Mouse (Mus musculus) limb, embryonic 15.5 days (tissue): ENCODE measurements around the gene Chd9. TPM values are rescaled to one million over a fixed set of nuclear protein-coding genes. Genes with fewer than 3 reads are reported as not detected.

ENCODE experiments used
- ATAC-seq: fragments of 200-750 bp; cut with Nextera tagmentation; 2 replicates; pipeline ENCODE4 v1.8.0; 2017; ENCODE audit warnings: low read depth, moderate TSS enrichment; ENCODE audit not compliant: insufficient number of reproducible peaks, low FRiP score, low TSS enrichment
- H3K27ac ChIP-seq: fragments of 300-500 bp; sonication (generic); 2 replicates; pipeline ENCODE4 v1.5.1; 2015; ENCODE audit warnings: moderate library complexity, mild to moderate bottlenecking, inconsistent platforms
- H3K27me3 ChIP-seq: fragments of 300-500 bp; sonication (generic); 2 replicates; pipeline ENCODE4 v1.6.1; 2015; ENCODE audit warnings: inconsistent platforms
- H3K36me3 ChIP-seq: fragments of 300-500 bp; sonication (generic); 2 replicates; pipeline ENCODE4 v1.6.1; 2015; ENCODE audit warnings: inconsistent platforms
- H3K4me1 ChIP-seq: fragments of 300-500 bp; sonication (generic); 2 replicates; pipeline ENCODE4 v1.6.1; 2015; ENCODE audit warnings: inconsistent platforms
- H3K4me2 ChIP-seq: fragments of 300-500 bp; sonication (generic); 2 replicates; pipeline ENCODE4 v1.6.1; 2015; ENCODE audit warnings: mild to moderate bottlenecking, inconsistent platforms
- H3K4me3 ChIP-seq: fragments of 300-500 bp; sonication (generic); 2 replicates; pipeline ENCODE4 v1.5.1; 2015; ENCODE audit warnings: mild to moderate bottlenecking, inconsistent platforms
- H3K9ac ChIP-seq: fragments of 300-500 bp; sonication (generic); 2 replicates; pipeline ENCODE4 v1.6.1; 2015; ENCODE audit warnings: inconsistent platforms
- H3K9me3 ChIP-seq: fragments of 300-500 bp; sonication (generic); 2 replicates; pipeline ENCODE4 v1.6.1; 2016; ENCODE audit warnings: inconsistent platforms
- WGBS: fragments of 180-500 bp; shearing (Covaris S2); methylation state at CpG from one replicate; pipeline ENCODE4 v1.1.7; 2015; 5-methylcytosine and 5-hydroxymethylcytosine counted together
- polyA plus RNA-seq: library from polyadenylated mRNA; unstranded; fragments of >200 nt; fragmentation: Nextera tagmentation; extraction: Ambion mirVana; gene quantifications from 2 replicates; pipeline ENCODE4 v1.2.1, GENCODE M21; 2015

The Chd9 gene
- polyA plus RNA-seq, 1 experiment from 2014 or later: 128 TPM

DNA sequence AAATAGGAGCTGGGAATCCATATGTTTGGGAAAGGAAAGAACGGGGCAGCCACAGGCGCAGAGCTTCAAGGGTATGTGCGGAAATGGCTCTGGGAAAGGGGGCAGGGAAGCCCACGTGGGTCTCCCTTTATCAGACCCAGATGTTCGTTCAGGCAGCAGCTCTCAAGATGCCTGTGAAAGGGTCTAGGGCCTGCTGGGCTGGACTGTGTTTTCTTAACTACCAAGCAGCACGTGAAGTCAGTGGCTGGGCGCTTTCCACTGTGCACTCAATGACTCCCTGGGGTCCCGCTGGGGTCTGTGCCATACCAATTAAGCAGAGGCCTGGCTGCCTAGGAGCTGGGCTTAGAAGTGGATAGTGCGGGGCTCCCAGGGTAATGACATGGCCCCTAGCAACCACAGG is 33.9 kb downstream of the Chd9 start:
- Histone ChIP-seq H3K27ac (peak overlapping the region; percentile 98), H3K27me3 (no peaks in the 10 kb centered on the region), H3K4me1 (peaks cover 30% of the 10 kb centered on the region), H3K9ac (no peak overlapping the region), H3K9me3 (no peaks in the 10 kb centered on the region), H3K4me2 (peak overlapping the region; percentile 38), H3K36me3 (no peaks in the 10 kb centered on the region), H3K4me3 (peak overlapping the region; percentile 5; the same call in 1 of the 2 replicates)
- ATAC-seq: peak; percentile 95
- 4% methylated on average over 9 of the region's 9 CpGs for WGBS

DNA sequence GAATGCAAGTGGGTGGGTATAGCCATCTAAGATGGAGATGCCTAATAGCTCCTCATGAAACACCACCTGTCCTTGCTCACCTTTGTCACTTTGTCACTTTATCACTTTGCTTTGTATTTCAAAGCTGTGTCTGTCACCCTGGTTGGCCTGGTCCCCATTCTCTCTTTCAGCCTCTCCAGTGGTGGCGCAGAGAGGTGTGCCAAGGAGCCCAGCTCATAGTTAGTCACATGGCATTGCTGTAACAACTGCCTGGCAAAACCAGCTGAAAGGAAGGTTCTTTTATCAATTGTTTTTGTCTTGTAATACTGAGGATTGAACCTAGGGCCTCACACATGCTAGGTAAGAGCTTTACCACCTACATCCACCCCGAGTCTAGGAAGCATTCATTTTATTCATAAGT is 38.9 kb downstream of the Chd9 start:
- H3K27ac ChIP-seq: no peak overlapping the region
- H3K36me3 ChIP-seq: no peaks in the 10 kb centered on the region
- WGBS: 94% methylated on average over 2 of the region's 2 CpGs
- H3K9me3 ChIP-seq: no peaks in the 10 kb centered on the region
- H3K4me2 ChIP-seq: no peak overlapping the region
- no peak for ATAC-seq
- peaks cover 43% of the 10 kb centered on the region for H3K4me1 ChIP-seq
- no peak overlapping the region for H3K4me3 ChIP-seq
- no peaks in the 10 kb centered on the region for H3K27me3 ChIP-seq
- no peak overlapping the region for H3K9ac ChIP-seq

DNA sequence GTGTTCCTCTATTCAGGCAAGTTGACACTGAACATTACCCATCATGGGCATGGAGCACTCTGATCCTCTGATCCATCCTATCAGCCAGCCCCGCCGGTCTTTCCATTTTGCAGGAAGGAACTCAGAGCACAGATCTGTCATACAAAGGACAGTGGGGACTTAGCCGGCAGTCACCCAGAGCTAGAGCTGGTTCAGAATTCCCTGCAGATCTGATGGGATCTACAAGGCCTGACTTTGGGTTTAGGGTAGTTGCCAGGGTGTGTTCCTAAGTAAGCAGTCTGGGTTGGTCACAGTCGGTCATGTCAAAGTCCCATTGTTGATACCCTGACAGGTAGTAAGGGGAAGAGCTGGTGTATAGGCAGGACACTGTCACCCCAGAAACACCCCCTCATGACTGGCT is 39.8 kb downstream of the Chd9 start:
- Histone ChIP-seq H3K36me3 (no peaks in the 10 kb centered on the region), H3K4me3 (no peak overlapping the region), H3K27me3 (no peaks in the 10 kb centered on the region), H3K4me1 (peaks cover 34% of the 10 kb centered on the region), H3K27ac (peak overlapping the region; percentile 92), H3K9me3 (no peaks in the 10 kb centered on the region), H3K4me2 (no peak overlapping the region), H3K9ac (no peak overlapping the region)
- no peak for ATAC-seq
- WGBS: 91% methylated on average over 4 of the region's 4 CpGs

DNA sequence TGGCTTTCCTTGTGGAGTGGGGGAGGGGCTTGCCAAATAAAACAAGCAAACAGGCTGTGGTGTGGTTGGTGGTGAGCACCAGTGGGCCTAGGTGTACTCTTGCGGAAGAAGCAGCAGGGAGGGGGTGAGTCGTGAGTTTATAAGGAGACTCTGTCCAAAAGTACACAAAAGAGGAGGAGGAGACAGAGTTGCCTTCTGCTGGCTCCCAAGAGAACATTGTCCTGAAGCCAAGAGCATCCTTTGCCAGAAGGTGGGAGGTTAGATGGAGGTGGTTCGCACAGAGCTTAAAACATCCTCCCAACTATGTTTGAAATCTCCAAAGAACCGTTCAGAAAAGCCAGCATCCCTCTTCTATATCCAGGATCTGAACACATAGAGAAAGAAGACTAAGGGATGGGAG is 40.2 kb downstream of the Chd9 start:
- Histone ChIP-seq H3K9me3 (no peaks in the 10 kb centered on the region), H3K4me1 (peaks cover 34% of the 10 kb centered on the region), H3K4me3 (no peak overlapping the region), H3K27me3 (no peaks in the 10 kb centered on the region), H3K4me2 (no peak overlapping the region), H3K36me3 (no peaks in the 10 kb centered on the region), H3K27ac (peak overlapping the region; percentile 92), H3K9ac (no peak overlapping the region)
- no peak for ATAC-seq
- WGBS: 59% methylated on average over 4 of the region's 4 CpGs

DNA sequence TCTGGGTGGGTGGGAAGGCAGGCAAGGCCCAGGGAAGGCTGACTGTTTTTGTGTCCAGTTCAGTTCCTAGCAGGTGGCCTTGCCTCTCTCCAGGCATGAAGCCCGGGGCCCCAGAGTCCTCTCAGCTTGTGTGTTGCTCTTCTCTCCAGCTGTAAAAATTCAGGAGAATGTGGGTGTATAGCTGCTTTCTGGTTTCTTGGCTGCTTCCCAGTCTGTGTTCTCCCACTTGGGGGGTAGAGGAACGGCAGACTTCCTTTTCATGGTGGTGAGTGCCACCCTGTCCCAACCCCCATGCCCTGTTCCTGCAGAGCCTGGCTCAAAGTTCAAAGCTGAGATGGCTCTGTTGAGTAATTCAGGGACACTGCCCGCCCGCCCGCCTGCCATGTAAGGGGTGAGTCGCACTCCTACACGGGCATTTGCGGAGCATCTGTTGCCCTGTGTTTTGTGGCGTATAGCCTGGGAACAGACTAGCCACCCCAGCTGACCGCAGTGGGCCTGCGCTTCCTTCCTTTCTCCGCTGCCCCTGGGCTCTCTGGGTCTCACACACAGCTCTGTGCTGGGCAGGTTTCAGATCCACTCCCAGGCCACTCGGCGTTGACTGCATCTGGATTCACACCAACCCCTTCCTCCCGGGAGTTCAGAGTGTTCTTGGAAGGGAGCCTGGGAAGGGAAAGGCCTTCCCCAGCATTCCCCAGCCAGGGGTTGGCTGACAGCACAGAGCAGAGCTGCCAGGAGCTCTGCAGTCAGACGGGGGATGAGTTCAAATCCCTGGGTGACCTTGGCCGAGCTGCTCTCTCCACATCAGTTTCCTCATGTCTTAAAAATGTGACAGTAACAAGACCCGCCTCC is 41.1 kb downstream of the Chd9 start:
- no peaks in the 10 kb centered on the region for H3K36me3 ChIP-seq
- H3K4me3 ChIP-seq: peak overlapping the region; percentile 9; the same call in 1 of the 2 replicates
- H3K4me2 ChIP-seq: peak overlapping the region; percentile 40
- ATAC-seq: peak; percentile 85
- 30% methylated on average over 18 of the region's 18 CpGs for WGBS
- H3K27ac ChIP-seq: peak overlapping the region; percentile 92
- H3K4me1 ChIP-seq: peaks cover 34% of the 10 kb centered on the region
- H3K9ac ChIP-seq: no peak overlapping the region
- H3K9me3 ChIP-seq: no peaks in the 10 kb centered on the region
- no peaks in the 10 kb centered on the region for H3K27me3 ChIP-seq

DNA sequence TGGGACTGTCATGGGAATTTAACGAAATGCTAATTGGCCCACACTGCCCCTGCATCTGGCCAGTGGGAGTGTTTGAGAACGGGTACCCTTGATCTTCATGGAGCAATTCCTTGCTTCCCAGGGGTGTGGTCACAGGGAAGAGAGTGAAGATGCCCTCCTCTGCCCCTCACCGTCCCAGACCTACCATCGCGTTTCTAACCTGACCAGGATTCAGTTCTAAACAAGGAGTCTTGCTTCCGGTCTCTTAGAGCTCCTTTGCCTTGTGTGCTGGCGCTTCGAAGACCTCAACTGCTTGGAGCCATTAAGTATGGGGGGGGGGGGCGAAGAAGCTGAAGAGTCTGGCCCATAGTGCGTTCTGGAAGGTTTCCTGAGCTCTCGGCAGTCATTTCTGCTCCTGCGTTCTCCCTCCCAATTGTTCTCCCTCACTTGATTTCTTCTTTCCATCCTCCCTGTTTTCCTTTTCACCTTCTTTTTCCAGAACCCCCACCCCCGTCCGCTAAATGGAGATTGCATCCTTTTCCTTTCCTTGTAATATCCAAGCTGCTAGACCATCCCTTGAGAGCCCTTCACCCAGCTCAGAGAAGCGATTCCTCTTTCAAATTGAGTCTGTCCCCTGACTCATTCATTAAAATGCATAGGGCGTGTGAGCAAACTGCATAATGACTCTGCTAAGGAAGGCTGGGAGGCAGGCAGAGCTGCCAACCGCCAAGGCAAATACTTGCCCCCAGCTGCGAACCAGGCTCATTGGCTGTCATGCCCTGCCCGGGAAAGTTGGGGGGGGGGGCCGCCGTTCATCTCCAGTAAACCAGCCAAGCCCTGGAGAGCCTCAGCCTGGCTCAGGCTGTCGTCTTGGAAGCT is 42.0 kb downstream of the Chd9 start:
- 15% methylated on average over 22 of the region's 22 CpGs for WGBS
- no peaks in the 10 kb centered on the region for H3K36me3 ChIP-seq
- H3K4me1 ChIP-seq: peaks cover 34% of the 10 kb centered on the region
- no peak overlapping the region for H3K9ac ChIP-seq
- H3K4me3 ChIP-seq: peak overlapping the region; percentile 9; the same call in 1 of the 2 replicates
- H3K27ac ChIP-seq: peak overlapping the region; percentile 92
- H3K9me3 ChIP-seq: no peaks in the 10 kb centered on the region
- H3K27me3 ChIP-seq: no peaks in the 10 kb centered on the region
- peak overlapping the region; percentile 40 for H3K4me2 ChIP-seq
- ATAC-seq: 0 out of 2 replicates have a peak, but pooled peaks have one; percentile 32

DNA sequence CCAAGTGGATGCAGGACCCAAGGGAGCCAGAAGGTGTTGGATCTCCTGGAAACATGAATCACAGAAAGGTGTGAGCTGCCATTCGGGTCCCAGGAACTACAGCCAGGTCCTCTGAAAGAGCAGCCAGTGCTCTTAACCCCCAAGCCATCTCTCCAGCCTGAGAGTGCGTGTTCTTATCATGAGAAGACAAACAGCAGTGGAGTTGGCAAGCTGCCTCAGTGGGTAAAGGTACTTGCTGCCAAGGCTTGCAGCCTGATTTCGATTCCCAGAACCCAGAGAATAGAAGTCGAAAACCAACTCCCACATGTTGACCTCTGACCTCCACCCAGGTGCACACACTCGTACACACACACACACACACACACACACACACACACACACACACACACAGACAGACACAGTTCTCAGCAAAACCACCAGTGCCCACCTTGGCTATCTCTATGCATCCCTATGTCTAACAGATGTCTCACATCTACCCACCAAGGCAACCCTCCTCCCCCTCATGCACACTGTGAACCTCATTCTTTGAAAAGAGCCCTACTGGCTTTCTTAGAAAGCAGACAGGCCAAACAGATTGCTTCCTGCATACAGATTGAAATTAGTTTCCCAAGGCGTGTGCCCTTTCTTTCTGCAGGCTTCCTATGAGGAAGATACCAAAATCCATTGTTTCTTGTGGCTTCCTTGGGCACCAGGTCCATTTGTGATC is 43.4 kb downstream of the Chd9 start:
- no peak overlapping the region for H3K9ac ChIP-seq
- H3K36me3 ChIP-seq: no peaks in the 10 kb centered on the region
- no peaks in the 10 kb centered on the region for H3K9me3 ChIP-seq
- H3K4me3 ChIP-seq: no peak overlapping the region
- no peak for ATAC-seq
- H3K4me2 ChIP-seq: no peak overlapping the region
- 62% methylated on average over 6 of the region's 6 CpGs for WGBS
- H3K27ac ChIP-seq: no peak overlapping the region
- peaks cover 41% of the 10 kb centered on the region for H3K4me1 ChIP-seq
- H3K27me3 ChIP-seq: no peaks in the 10 kb centered on the region

DNA sequence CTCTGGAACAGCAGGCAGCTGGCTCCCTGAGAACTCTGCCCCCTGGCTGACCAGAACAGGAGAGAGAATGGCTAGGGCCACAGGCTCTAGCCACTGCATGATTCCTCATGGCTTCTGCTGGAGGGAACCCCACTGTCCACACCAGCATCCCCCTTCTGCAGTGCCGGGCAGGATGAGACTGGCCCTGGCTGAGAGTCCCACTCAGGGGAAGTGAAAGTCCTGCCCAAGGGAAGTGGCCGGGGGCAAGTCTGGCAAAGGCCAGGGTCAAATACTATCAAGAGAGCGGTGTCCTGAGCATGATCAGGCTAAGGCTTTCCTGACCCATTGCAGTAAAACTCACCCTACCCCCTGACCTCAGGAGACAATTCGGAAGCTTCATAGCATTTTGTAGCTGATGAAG is 44.9 kb downstream of the Chd9 start:
- H3K27me3 ChIP-seq: no peaks in the 10 kb centered on the region
- no peak overlapping the region for H3K27ac ChIP-seq
- peaks cover 52% of the 10 kb centered on the region for H3K4me1 ChIP-seq
- no peaks in the 10 kb centered on the region for H3K9me3 ChIP-seq
- ATAC-seq: no peak
- WGBS: 83% methylated on average over 4 of the region's 4 CpGs
- no peak overlapping the region for H3K4me2 ChIP-seq
- H3K4me3 ChIP-seq: no peak overlapping the region
- no peaks in the 10 kb centered on the region for H3K36me3 ChIP-seq
- no peak overlapping the region for H3K9ac ChIP-seq

DNA sequence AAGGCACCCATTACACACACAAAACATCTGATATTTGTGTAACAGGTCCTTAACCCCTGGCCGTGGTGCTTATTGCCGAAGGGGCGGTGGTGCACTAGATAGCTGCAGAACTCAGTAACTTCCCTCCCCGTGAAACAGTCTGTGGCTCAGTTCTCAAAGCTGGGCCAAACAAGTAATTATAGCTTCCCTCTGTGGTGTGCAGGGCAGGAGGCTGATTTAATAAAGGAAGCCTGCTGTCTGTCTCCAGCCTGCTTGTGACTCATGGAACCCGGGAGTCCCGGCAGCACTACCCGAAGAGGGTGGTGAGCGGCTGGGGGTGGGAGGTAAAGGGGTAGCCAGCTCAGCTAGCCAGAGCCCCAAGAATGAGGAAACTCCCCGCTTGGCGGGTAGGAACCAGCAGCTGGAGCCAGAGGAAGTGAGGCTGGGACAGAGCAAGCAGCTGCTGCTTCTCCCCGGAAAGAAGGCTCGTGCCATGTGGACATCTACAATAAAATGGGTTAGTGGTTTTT is 48.1 kb downstream of the Chd9 start:
- 6% methylated on average over 12 of the region's 12 CpGs for WGBS
- Histone ChIP-seq H3K9me3 (no peaks in the 10 kb centered on the region), H3K4me1 (peaks cover 24% of the 10 kb centered on the region), H3K27me3 (no peaks in the 10 kb centered on the region), H3K36me3 (no peaks in the 10 kb centered on the region), H3K27ac (peak overlapping the region; percentile 90), H3K9ac (0 out of 2 replicates have a peak overlapping the region, but pooled peaks have one; percentile 38), H3K4me3 (peak overlapping the region; percentile 51), H3K4me2 (peak overlapping the region; percentile 80)
- ATAC-seq: peak; percentile 13; the same call in 1 of the 2 replicates

DNA sequence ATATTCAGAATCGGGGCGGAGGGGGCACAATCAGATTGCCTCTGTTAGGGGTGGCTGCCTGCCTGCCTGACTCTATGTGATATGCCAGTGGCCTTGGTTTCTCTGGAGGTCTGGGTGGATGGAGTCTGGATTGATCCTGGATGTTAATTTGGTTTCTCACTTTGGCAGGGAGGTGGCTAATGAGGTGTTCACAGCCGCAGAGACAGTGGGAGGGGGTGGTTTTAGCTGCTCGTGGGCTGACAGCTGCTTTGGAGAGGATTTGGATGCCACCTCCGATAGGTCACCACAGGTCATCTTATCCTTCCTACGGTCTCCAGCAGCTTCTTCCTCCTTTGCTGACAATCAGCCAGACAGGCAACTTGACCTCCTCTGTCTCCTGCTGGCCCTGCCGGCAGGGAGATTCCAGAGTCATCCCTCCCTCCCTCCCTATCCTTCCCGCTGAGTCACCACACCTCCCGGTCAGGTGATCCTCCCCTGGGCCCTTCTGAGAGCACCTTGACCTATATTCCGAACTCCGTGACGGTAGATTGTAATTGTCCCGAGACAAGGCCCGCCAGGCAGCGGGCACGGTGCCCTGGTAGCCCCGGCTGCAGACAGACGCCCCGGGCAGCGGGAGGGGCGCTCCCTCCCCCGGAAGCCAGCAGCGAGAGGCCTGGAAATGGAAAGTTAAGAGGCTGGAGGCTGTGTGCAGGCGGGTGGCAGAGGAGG is 48.7 kb downstream of the Chd9 start:
- H3K4me1 ChIP-seq: peaks cover 22% of the 10 kb centered on the region
- H3K4me2 ChIP-seq: peak overlapping the region; percentile 80
- no peaks in the 10 kb centered on the region for H3K36me3 ChIP-seq
- H3K27ac ChIP-seq: peak overlapping the region; percentile 90
- peak overlapping the region; percentile 38; the same call in 1 of the 2 replicates for H3K9ac ChIP-seq
- peak; percentile 64 for ATAC-seq
- no peaks in the 10 kb centered on the region for H3K9me3 ChIP-seq
- H3K4me3 ChIP-seq: peak overlapping the region; percentile 51
- no peaks in the 10 kb centered on the region for H3K27me3 ChIP-seq
- 2% methylated on average over 24 of the region's 24 CpGs for WGBS
